Mouse (Mus musculus) embryo, embryonic 10.5 days (tissue): ENCODE measurements around the gene Stard3.
A peak's percentile ranks its signal among the peaks of the same experiment; 100 is the strongest.
"Not testable (repeated sequence)": the region's sequence is repeated elsewhere in the genome, so short reads cannot be mapped to it uniquely, and the experiment has no call there.

Source experiments
- DNase-seq: peaks from one replicate; pipeline ENCODE4 v3.0.0-alpha.2; 2015; ENCODE audit warnings: low spot score

The Stard3 gene

GRCm38 (mm10) chr11:98374266-98374665, 16.1 kb downstream of the Stard3 start:
- no peak for DNase-seq

GRCm38 (mm10) chr11:98376756-98377155, 18.6 kb downstream of the Stard3 start:
- no peak for DNase-seq

GRCm38 (mm10) chr11:98377787-98378186, 19.6 kb downstream of the Stard3 start:
- no peak for DNase-seq

GRCm38 (mm10) chr11:98379379-98379778, 21.2 kb downstream of the Stard3 start:
- DNase-seq = no peak

GRCm38 (mm10) chr11:98380106-98380505, 21.9 kb downstream of the Stard3 start:
- DNase-seq = no peak

GRCm38 (mm10) chr11:98381651-98382050, 23.5 kb downstream of the Stard3 start:
- DNase-seq = no peak

GRCm38 (mm10) chr11:98382405-98382804, 24.2 kb downstream of the Stard3 start:
- not testable (repeated sequence) for DNase-seq

DNA sequence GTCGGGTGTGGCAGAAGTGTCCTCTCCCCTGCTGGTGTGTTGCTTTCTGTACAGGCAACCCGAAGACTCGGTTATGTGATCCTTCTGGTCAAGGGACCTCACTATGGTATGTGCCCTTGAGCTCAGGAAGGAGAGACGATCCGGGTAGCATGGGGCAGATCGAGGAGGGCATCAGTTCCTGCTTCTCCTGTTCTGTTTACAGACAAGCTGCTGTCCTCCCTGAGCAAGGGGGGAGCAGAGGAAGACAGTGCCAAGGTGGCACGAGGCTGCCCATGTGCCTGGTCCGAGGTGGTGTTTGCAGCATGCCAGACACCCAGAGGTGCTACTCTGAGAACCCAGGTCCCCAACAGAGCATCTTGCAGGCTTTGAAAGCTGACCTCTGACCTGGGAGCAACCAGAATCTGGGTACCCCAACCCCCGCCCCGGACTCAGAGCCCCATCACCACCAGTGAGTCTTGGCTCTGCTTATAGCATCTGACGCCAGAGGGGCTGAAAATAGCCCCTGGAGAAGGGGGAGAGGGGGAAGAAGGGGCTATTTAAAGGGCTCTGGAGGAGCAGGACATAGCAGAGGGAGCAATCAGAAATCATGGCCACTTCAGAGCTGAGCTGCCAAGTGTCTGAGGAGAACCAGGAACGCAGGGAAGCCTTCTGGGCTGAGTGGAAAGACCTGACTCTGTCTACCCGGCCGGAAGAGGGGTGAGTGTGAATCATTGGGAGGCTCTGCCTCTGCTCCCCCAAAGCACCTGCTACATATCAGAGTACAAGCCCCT, 25.3 kb downstream of the Stard3 start, which contains the start of gene Tcap:
Gene Tcap, plus strand, starts transcription at position 551 of the 770 bp plus-strand sequence.
- no peak for DNase-seq

- no peak for DNase-seq
Measured at GRCm38 (mm10) chr11:98384216-98384615, 26.0 kb downstream of the Stard3 start.

DNA sequence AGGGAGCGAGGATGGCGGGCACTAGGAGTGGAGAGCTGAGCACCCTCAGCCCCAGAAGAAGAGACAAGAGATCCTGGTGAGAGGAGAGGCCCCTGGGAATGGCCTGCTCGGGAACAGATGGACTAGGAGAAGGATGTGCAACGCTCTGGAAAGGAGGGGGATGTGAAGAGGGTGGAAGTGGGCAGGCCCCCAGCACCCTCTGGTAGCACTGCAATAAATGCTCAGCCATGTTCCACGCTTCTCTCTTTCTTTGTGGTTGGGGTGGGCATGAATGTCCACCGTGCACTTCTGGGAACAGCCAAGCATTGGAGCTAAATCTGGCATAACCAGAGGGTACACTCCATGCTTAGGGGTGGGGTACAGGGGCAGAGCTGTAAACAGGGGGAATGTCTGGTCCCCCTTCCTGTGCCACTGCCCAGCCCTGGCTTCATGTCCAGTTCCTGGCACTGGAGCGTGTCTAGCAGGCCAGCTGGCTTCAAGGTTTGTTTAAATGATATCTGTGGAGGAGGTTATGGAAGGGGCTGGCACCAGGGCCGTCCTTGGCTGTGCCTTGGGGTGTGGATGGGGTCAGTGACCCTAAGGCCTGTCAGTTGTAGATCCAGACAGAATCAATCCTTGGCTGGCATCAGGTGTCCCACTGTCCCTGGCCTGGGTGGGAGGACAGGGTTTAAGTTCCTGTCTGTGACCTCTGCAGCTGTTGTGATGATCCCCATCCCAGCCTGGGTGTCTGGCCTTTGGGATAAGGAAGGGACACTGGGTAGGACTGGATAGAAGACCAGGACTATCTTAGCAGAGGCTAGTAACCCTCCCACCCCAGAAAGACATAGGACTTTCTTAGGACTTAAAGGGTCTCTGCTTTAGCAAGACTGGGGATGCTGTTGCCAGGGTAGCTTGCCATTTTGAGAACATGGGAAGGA, 26.8 kb downstream of the Stard3 start:
- DNase-seq = no peak

DNA sequence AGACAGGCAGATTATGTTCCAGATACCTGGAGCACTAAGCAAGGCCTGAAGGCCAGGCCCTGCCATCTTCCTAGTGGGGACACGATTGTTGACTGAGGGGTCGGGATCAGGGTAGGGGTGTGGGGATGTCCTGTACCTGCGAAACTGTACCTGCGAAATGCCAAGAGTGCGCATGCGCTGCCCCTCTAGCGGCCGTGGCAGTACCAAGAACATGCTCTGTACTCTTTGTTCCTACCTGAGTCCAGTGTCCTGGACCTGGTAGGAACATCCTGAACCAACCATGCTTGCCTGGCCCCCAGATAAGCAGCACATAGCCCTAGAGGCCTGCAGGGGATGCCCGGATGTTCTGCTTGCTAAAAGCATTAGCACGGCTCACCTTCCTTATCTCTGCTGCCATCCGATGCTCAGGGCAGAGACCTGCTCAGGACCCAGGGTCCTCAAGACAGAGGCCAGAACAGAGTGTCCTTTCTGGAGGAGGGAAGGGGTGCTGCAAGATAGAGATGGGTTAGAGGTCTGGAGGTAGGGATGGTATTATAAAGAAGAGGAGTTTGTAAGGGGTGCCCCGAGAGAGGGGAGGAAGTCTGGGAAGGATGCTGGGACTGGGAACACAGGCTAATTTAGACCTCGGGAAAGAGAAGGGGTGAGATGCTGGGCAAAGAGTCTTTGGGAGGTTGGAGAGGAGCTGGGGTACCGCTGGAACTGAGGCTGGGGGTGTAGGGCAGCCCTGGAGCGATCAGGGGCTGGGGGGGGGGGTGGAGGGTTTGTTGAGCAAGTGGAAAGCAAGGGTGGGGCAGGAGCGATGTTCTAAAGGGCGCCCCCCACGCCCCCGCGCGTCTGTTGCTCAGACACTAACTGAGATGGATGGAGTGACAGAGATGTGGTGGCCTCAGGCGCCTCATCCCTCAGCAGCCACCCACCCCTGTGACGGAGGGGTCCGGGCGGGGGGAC, 27.7 kb downstream of the Stard3 start, which contains the start of gene Pnmt:
Gene Pnmt, plus strand, starts transcription at position 813 of the 948 bp plus-strand sequence.
- DNase-seq = no peak

DNA sequence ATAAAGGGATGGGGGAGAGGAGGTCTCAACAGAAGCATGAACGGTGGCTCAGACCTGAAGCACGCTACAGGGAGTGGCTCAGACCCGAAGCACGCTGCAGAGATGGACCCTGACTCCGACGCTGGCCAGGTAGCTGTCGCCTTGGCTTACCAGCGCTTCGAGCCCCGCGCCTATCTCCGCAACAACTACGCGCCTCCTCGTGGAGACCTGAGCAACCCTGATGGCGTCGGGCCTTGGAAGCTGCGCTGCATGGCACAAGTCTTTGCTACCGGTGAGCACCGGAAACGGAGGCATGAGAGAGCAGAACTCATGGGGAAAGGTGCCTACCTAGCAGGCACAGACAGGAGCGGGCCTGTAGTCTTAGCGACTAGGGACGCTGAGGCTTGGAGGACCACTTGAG, 28.4 kb downstream of the Stard3 start:
- no peak for DNase-seq

DNA sequence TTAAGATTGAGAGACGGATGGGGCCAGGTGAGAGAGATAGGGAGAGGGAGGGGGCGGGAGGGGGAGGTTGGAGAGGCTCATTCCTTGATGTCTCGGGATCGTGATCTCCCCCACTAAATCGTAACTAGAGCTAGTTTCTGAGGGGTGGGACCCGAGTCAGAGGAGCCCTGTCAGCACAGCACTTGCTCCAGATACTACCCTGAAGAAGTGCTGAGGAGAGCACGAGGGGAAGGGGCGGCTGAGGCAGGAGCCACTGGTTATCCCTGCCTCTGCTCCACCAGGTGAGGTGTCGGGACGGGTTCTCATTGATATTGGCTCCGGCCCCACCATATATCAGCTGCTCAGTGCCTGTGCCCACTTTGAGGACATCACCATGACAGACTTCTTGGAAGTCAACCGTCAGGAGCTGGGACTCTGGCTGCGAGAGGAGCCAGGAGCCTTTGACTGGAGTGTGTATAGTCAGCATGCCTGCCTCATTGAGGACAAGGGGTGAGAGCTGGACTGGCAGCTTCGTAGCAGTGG, 28.9 kb downstream of the Stard3 start:
- no peak for DNase-seq

DNA sequence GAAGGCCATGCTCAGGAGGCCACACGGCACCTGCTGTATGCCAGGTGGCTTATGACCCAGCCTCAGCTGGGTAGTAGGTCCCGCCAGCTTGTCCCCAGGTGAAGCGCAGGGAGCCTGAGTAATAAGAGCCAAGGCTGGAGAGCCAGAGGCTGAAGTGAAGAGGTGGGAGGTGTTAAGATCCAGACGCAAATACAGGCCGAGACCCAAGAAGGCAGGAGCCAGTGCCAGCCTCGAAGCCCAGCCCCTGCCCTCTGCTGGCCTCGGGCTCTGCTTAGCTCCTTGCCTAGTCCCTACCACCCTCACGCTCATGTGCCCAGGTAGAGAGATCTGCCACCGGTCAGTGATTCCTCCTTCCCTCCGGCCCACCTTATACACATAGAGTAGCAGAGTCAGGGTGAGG, 30.1 kb downstream of the Stard3 start:
- DNase-seq = no peak

DNA sequence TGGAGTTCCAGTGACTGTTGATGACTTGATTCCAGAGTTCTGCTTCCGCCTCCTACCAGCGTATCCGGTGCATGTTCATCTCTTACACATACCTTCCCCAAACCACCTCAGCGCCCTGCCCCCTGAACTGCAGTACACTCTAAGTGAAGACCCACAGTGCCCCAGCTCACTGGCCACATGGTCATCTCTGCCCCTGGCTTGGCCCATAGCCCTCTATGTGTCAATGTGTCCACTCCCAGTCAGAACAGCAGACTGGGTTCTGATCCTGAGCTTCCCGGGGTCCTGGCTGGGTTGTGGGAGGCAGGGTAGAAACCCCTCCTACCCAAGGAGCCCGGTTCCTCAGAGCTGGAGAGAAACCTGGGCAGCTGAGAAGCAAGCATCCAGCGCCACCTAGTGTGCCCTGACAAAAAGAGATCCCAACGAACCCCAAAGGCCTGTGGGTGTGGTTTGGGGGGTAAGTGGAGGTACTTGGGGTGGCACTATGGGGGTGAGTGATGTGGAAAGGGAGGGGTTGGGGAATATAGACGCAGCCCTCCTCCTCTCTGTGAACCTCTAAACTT, 31.1 kb downstream of the Stard3 start:
- DNase-seq = peak; percentile 72

DNA sequence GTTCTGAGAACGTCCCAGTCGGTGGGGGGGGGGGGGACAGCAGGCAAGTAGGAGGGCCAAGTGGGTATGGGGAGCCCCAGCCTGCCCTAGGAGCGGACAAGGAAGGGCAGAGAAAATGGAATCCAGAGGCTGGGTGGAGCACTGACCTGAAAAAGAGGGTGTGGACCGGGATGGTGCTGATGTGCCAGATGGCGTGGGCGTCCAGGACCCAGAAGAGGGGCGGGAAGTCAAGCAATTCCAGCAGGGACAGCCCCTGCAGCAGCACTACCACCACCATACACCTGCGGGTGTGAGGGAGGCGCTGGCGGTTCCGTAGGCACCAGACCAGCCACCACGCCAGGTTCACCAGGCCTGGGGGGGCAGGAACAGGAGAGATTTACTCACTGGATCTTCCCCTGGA, 32.0 kb downstream of the Stard3 start:
- no peak for DNase-seq

GRCm38 (mm10) chr11:98392034-98392433, 33.9 kb downstream of the Stard3 start:
- DNase-seq = no peak

- no peak for DNase-seq
Measured at GRCm38 (mm10) chr11:98392645-98393044, 34.5 kb downstream of the Stard3 start.

DNA sequence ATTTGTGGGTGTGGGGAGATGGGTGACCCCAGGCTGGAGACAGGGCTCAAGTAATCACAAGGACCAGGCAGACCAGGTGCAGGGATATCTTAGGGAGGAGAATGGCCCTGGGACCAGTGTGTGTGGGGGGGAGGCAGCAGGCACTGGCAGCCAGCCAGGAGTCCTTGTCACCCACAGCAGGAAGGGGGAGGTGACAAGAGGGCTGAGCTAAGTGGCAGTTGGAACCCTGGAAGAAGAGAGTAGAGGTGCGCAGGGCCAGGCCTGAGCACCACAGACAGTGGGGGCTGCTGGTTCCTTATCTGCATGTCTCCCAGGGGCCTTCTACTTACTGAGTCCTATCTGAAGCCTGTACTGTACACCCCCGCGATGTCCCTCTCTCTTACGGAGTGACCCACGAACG, 35.1 kb downstream of the Stard3 start:
- no peak for DNase-seq

- DNase-seq = no peak
Measured at GRCm38 (mm10) chr11:98394301-98394700, 36.1 kb downstream of the Stard3 start.

- no peak for DNase-seq
Measured at GRCm38 (mm10) chr11:98395041-98395440, 36.9 kb downstream of the Stard3 start.
